Mouse (Mus musculus): ENCODE measurements around the gene Cxcl17. TPM values are rescaled to one million over a fixed set of nuclear protein-coding genes. Genes with fewer than 3 reads are reported as not detected.
A peak's percentile ranks its signal among the peaks of the same experiment; 100 is the strongest.

Cxcl17 gene
- total and polyA plus RNA-seq, 2 experiments from 2014 or later: 0.66 TPM; not detected in 1

DNA sequence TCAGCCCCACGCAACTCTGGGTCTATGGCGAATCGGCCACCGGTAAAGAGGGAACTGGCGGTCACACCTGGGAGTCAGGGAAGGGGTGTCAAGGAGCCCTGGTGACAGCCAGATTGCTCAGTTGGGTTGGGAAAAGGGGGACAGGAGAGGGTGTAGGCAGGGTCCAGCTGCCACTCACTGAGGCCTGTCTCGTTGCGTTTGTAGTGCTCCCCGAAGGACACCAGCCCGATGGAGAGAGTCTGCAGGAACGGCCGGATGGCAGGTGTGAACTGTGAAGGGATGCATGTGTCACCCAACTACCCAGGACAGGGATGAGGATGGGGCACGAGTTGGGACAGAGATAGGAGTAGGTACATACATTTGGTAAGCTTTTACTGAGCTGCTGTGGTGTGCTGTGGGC, 27.4 kb downstream of the Cxcl17 start:
- peaks cover 33% of the 10 kb centered on the region for H3K36me3 ChIP-seq (ENCODE audit: insufficient read depth, low read length)
- no peaks in the 10 kb centered on the region for H3K27me3 ChIP-seq (ENCODE audit: insufficient read depth, low read length)
- H3K27ac ChIP-seq: peak overlapping the region; percentile 73; the same call in 1 of the 2 replicates
- WGBS: 94% methylated on average over 12 of the region's 12 CpGs
- 0 out of 2 replicates have a peak overlapping the region, but pooled peaks have one; percentile 4 for H3K9ac ChIP-seq (replicated peaks; ENCODE audit: low read length)
- no peak overlapping the region for H3K4me3 ChIP-seq (ENCODE audit: low read length)
- no peak for DNase-seq (ENCODE audit: low spot score)
- ATAC-seq: no peak
- no peak for TF ChIP-seq CTCF (IDR thresholded peaks at IDR 0.05; ENCODE audit: low read depth)
- no peaks in the 10 kb centered on the region for H3K9me3 ChIP-seq (ENCODE audit: low read length)
- H3K4me2 ChIP-seq (ENCODE audit: low read depth, low read length): no peak overlapping the region
- H3K4me1 ChIP-seq (ENCODE audit: insufficient read depth, low read length): 0 out of 2 replicates have a peak, but pooled peaks cover 5% of the 10 kb centered on the region

DNA sequence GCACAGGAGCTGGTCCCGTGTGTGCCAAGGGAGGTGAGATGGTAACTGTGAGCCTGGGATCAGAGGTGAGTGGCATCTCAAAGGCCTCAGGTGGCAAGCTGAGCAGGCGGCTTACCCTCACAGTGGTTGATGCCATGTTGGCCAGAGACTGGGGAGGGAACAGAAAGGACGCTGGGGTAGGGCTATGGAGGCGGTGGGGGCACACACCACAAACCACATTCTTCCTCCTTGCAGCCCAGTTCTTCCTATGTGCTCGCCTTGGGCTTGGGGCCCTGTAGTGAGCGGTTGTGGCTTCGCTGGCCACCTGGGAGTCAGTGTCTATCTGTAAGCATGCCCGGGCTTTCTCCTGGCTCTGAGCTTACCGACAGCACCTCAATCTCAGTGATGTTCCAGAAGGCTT, 27.9 kb downstream of the Cxcl17 start:
- Histone ChIP-seq H3K27ac (no peak overlapping the region), H3K4me2 (ENCODE audit: low read depth, low read length) (no peak overlapping the region), H3K36me3 (ENCODE audit: insufficient read depth, low read length) (peaks cover 33% of the 10 kb centered on the region), H3K4me3 (ENCODE audit: low read length) (no peak overlapping the region), H3K9ac (replicated peaks; ENCODE audit: low read length) (no peak overlapping the region), H3K4me1 (ENCODE audit: insufficient read depth, low read length) (peaks cover 5% of the 10 kb centered on the region; the same call in 1 of the 2 replicates), H3K27me3 (ENCODE audit: insufficient read depth, low read length) (no peaks in the 10 kb centered on the region), H3K9me3 (ENCODE audit: low read length) (no peaks in the 10 kb centered on the region)
- TF ChIP-seq CTCF (IDR thresholded peaks at IDR 0.05; ENCODE audit: low read depth): no peak
- 92% methylated on average over 9 of the region's 9 CpGs for WGBS
- DNase-seq (ENCODE audit: low spot score) (no peak), ATAC-seq (no peak)

DNA sequence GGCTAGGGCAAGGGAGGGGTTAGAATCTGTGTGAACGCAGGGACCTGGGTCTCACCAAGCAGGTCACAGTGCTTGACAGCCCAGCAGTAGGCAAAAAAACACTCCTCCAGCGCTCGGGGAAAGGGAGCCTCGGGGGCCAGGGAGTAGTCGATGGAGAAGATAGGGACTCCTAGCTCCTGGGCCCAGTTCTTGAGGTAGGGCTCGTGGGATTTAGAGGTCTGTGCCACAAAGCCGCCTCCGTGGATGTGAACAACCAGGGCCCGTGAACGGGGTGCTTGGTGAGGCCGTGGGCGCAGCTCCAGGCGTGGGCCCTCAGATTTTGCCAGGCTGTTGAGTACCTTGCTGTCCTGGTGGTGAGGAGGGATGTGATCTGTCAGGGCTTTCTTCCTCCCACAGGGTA, 28.4 kb downstream of the Cxcl17 start:
- Histone ChIP-seq H3K9ac (replicated peaks; ENCODE audit: low read length) (no peak overlapping the region), H3K4me1 (ENCODE audit: insufficient read depth, low read length) (peaks cover 8% of the 10 kb centered on the region; the same call in 1 of the 2 replicates), H3K9me3 (ENCODE audit: low read length) (no peaks in the 10 kb centered on the region), H3K27me3 (ENCODE audit: insufficient read depth, low read length) (no peaks in the 10 kb centered on the region), H3K27ac (no peak overlapping the region), H3K4me3 (ENCODE audit: low read length) (no peak overlapping the region), H3K4me2 (ENCODE audit: low read depth, low read length) (no peak overlapping the region), H3K36me3 (ENCODE audit: insufficient read depth, low read length) (peaks cover 33% of the 10 kb centered on the region)
- DNase-seq (ENCODE audit: low spot score): no peak
- no peak for ATAC-seq
- no peak for TF ChIP-seq CTCF (IDR thresholded peaks at IDR 0.05; ENCODE audit: low read depth)
- 93% methylated on average over 13 of the region's 13 CpGs for WGBS

DNA sequence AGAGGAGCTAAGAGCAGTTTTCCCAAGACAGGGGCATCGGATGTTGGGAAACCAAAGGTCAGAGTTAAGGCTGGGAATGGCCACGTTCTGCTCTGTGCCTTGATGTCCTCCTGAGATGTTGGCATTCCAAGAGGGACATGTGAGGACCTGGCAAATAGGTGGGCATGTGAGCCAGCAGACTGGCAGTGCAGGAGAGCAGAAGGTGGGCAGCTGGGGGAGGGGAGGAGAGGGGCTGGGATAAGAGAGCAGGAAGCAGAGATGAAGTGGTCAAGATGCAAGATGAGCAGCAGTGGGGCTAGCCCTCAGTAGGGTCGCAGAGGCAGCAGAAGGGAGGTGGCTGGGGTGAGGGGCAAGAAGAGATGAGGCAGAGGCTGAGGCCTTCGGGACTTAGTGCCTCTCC, 28.8 kb downstream of the Cxcl17 start:
- H3K4me1 ChIP-seq (ENCODE audit: insufficient read depth, low read length): peaks cover 8% of the 10 kb centered on the region; the same call in 1 of the 2 replicates
- no peaks in the 10 kb centered on the region for H3K9me3 ChIP-seq (ENCODE audit: low read length)
- no peak for DNase-seq (ENCODE audit: low spot score)
- H3K27me3 ChIP-seq (ENCODE audit: insufficient read depth, low read length): no peaks in the 10 kb centered on the region
- no peak for TF ChIP-seq CTCF (IDR thresholded peaks at IDR 0.05; ENCODE audit: low read depth)
- no peak overlapping the region for H3K27ac ChIP-seq
- H3K4me3 ChIP-seq (ENCODE audit: low read length): no peak overlapping the region
- WGBS: 84% methylated on average over 4 of the region's 4 CpGs
- ATAC-seq: no peak
- no peak overlapping the region for H3K9ac ChIP-seq (replicated peaks; ENCODE audit: low read length)
- H3K4me2 ChIP-seq (ENCODE audit: low read depth, low read length): no peak overlapping the region
- H3K36me3 ChIP-seq (ENCODE audit: insufficient read depth, low read length): peaks cover 33% of the 10 kb centered on the region

DNA sequence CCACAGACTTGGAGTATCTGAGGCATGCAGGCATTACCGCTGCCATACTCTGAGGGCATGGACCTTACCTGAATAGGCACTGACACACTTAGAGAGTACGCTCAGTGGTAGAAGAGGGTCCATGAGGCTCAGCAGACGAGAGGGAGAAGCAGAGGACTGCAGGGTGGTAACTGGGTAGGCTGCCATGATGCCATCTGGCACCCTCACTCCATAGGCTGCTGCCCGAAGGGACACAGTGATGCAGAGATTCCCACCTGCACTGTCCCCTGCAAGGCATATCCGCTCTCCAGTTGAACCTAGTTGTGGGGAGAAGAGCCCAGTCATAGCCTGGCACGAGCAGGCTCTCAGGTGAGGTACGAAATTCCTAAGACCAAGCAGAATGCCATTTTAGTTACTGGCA, 29.3 kb downstream of the Cxcl17 start:
- 89% methylated on average over 7 of the region's 7 CpGs for WGBS
- Histone ChIP-seq H3K36me3 (ENCODE audit: insufficient read depth, low read length) (peaks cover 31% of the 10 kb centered on the region), H3K9me3 (ENCODE audit: low read length) (no peaks in the 10 kb centered on the region), H3K4me1 (ENCODE audit: insufficient read depth, low read length) (peaks cover 8% of the 10 kb centered on the region; the same call in 1 of the 2 replicates), H3K27me3 (ENCODE audit: insufficient read depth, low read length) (no peaks in the 10 kb centered on the region), H3K27ac (no peak overlapping the region), H3K4me2 (ENCODE audit: low read depth, low read length) (no peak overlapping the region), H3K4me3 (ENCODE audit: low read length) (no peak overlapping the region), H3K9ac (replicated peaks; ENCODE audit: low read length) (no peak overlapping the region)
- no peak for DNase-seq (ENCODE audit: low spot score)
- no peak for ATAC-seq
- no peak for TF ChIP-seq CTCF (IDR thresholded peaks at IDR 0.05; ENCODE audit: low read depth)

DNA sequence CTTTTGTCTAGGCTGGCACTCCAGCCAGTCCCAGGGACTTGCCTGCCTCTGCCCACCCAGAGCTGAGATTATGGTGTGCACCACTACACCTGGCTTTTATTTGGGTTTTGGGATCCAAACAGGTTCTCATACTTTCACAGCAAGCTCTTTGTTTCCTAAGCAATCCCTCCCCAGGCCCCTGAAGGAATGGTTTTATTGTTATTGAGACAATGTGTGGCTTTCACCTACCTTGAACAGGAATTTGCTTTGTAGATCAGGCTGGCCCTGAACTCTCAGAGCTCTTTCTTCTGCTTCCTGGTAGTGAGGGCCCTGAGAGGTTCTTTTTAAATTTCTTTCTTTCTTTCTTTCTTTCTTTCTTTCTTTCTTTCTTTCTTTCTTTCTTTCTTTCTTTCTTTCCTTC, 30.1 kb downstream of the Cxcl17 start:
- Histone ChIP-seq H3K27me3 (ENCODE audit: insufficient read depth, low read length) (no peaks in the 10 kb centered on the region), H3K4me3 (ENCODE audit: low read length) (no peak overlapping the region), H3K4me2 (ENCODE audit: low read depth, low read length) (no peak overlapping the region), H3K9ac (replicated peaks; ENCODE audit: low read length) (no peak overlapping the region), H3K4me1 (ENCODE audit: insufficient read depth, low read length) (peaks cover 8% of the 10 kb centered on the region; the same call in 1 of the 2 replicates), H3K27ac (no peak overlapping the region), H3K36me3 (ENCODE audit: insufficient read depth, low read length) (peaks cover 23% of the 10 kb centered on the region), H3K9me3 (ENCODE audit: low read length) (no peaks in the 10 kb centered on the region)
- ATAC-seq: no peak
- TF ChIP-seq CTCF (IDR thresholded peaks at IDR 0.05; ENCODE audit: low read depth): no peak
- DNase-seq (ENCODE audit: low spot score): no peak

DNA sequence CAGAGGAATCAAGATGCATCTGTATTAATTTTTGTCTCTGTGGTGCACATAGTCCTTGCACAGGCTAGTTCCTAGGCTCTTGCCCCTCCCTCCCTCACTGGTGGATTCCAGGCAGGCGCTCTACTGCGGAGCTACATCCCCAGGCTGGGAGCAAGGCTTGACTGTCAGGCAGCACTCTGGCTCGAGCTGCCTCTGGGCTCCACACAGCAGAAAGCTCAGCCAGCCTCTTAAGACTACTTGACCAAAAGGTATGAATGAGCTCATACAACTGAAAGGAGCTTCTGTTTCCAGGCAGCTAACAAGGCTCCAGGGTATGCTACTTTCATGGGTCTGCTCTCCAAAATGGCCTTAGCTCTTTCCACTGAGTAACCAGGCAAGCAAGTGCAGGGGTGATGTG, 31.4 kb downstream of the Cxcl17 start:
- H3K36me3 ChIP-seq (ENCODE audit: insufficient read depth, low read length): peaks cover 17% of the 10 kb centered on the region
- ATAC-seq (no peak), DNase-seq (ENCODE audit: low spot score) (no peak)
- no peak overlapping the region for H3K4me3 ChIP-seq (ENCODE audit: low read length)
- no peak overlapping the region for H3K9ac ChIP-seq (replicated peaks; ENCODE audit: low read length)
- peaks cover 19% of the 10 kb centered on the region; the same call in 1 of the 2 replicates for H3K4me1 ChIP-seq (ENCODE audit: insufficient read depth, low read length)
- no peak for TF ChIP-seq CTCF (IDR thresholded peaks at IDR 0.05; ENCODE audit: low read depth)
- H3K4me2 ChIP-seq (ENCODE audit: low read depth, low read length): no peak overlapping the region
- 37% methylated on average over 3 of the region's 3 CpGs for WGBS
- no peaks in the 10 kb centered on the region for H3K27me3 ChIP-seq (ENCODE audit: insufficient read depth, low read length)
- H3K9me3 ChIP-seq (ENCODE audit: low read length): no peaks in the 10 kb centered on the region
- H3K27ac ChIP-seq: no peak overlapping the region

Measured in hindbrain, postnatal 0 days (tissue).